Comparison of ENCODE assay signal across 9 mouse cellular contexts in the genomic region with DNA sequence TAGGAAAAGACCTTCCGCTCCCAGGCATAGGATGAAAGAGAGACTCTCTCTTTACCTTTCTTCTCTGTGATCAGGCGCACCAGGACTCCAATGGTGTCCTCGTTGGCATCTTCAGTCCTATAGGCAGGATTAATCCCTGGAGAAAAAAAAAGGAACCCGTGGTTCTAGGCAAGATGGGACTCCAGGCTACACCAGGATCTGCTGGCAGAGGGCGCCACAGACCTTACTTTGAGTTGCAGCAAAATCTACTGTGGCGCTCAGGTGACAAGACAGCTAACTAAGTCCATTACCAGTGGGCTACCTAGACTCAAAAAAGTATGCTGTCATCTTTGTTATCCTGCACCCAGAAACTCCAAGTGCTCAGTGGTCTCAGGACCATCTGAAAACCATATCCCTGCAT. TPM values are rescaled to one million over a fixed set of nuclear protein-coding genes. Genes with fewer than 3 reads are reported as not detected.
DNase-seq lines count a peak whose midpoint lies in the region; ATAC-seq and TF ChIP-seq lines count a peak whose summit lies in the region.
"Had no signal": no experiment of that assay in that cellular context is flagged by ENCODE, and none has a peak within 500 bp of the region (broad histone marks: within the 10 kb centered on the region; RNA-seq: fewer than 3 reads in every experiment).

No protein-coding gene starts in this region.

- no peak overlapping the region for H3K4me2 ChIP-seq in midbrain, embryonic 11.5 days
- H3K4me2 ChIP-seq in midbrain, embryonic 15.5 days = no peak overlapping the region
- H3K4me2 ChIP-seq in liver, embryonic 14.5 days (ENCODE audit: low read depth) = no peak overlapping the region

- H3K4me1 ChIP-seq in midbrain, embryonic 11.5 days (ENCODE audit: control insufficient read depth, insufficient read depth, low read length) = 0 out of 2 replicates have a peak, but pooled peaks cover 2% of the 10 kb centered on the region
- peaks cover 11% of the 10 kb centered on the region; the same call in 1 of the 2 replicates for H3K4me1 ChIP-seq in midbrain, embryonic 15.5 days
- peaks cover 23 to 37% of the 10 kb centered on the region in 2 experiments for H3K4me1 ChIP-seq in liver, embryonic 14.5 days (replicated peaks; ENCODE audit: control insufficient read depth in 2 of 2, insufficient read depth in 2 of 2, low read length in 1 of 2)

- no peak; the same call in 1 of the 2 replicates for ATAC-seq in midbrain, embryonic 11.5 days (ENCODE audit: low FRiP score)
- ATAC-seq in midbrain, embryonic 15.5 days (replicated peaks) = no peak
- no peak for ATAC-seq in liver, embryonic 14.5 days (ENCODE audit: insufficient read depth)
- ATAC-seq in megakaryocyte-erythroid progenitor cell, adult 5-6 weeks (replicated peaks; ENCODE audit: low FRiP score, low TSS enrichment, poor library complexity, severe bottlenecking) = no peak

- 23% methylated on average over 6 of the region's 6 CpGs for WGBS in midbrain, embryonic 11.5 days
- 22% methylated on average over 6 of the region's 6 CpGs for WGBS in midbrain, embryonic 15.5 days
- whole genome bisulfite sequencing in liver, embryonic 14.5 days (ENCODE audit: insufficient replicate concordance) = 53% methylated on average over 6 of the region's 6 CpGs

- H3K4me3 ChIP-seq in midbrain, embryonic 11.5 days (ENCODE audit: low read depth, low read length) = no peak overlapping the region
- H3K4me3 ChIP-seq in midbrain, embryonic 15.5 days = no peak overlapping the region
- no peak overlapping the region for H3K4me3 ChIP-seq in liver, embryonic 14.5 days (ENCODE audit: insufficient read depth in 1 of 2, low read depth in 2 of 2, low read length in 2 of 2)
- H3K4me3 ChIP-seq: myocyte had no signal

- H3K27me3 ChIP-seq in midbrain, embryonic 11.5 days (ENCODE audit: control insufficient read depth, insufficient read depth, low read length) = no peaks in the 10 kb centered on the region
- H3K27me3 ChIP-seq in midbrain, embryonic 15.5 days (replicated peaks) = no peaks in the 10 kb centered on the region
- no peaks in the 10 kb centered on the region for H3K27me3 ChIP-seq in liver, embryonic 14.5 days (ENCODE audit: control insufficient read depth, insufficient read depth, low read length)

- no peak for TF ChIP-seq EP300 in liver, embryonic 14.5 days (IDR thresholded peaks at IDR 0.05; ENCODE audit: low read depth)

- H3K9ac ChIP-seq in midbrain, embryonic 11.5 days (ENCODE audit: low read length) = no peak overlapping the region
- H3K9ac ChIP-seq in midbrain, embryonic 15.5 days = no peak overlapping the region
- H3K9ac ChIP-seq in liver, embryonic 14.5 days (replicated peaks) = no peak overlapping the region

- TF ChIP-seq CTCF in liver, embryonic 14.5 days (IDR thresholded peaks at IDR 0.05; ENCODE audit: low read depth) = peak; percentile 88

- DNase-seq in midbrain, embryonic 11.5 days (ENCODE audit: low spot score, missing footprints) = peak; percentile 89
- peak; percentile 56 for DNase-seq in adipocyte (ENCODE audit: low spot score)
- DNase-seq in embryo, embryonic 11 days = peak; percentile 73
- peak; percentile 90 for DNase-seq in kidney, postnatal 10 days
- no peak for DNase-seq in liver, embryonic 14.5 days (ENCODE audit: low read depth in 3 of 3, low spot score in 3 of 3)
- peak; percentile 77 for DNase-seq in right cerebral cortex, adult 18-20 months

- no peak overlapping the region for H3K27ac ChIP-seq in midbrain, embryonic 11.5 days (ENCODE audit: low read depth, low read length)
- H3K27ac ChIP-seq in midbrain, embryonic 15.5 days = no peak overlapping the region
- no peak overlapping the region for H3K27ac ChIP-seq in liver, embryonic 14.5 days

- no peaks in the 10 kb centered on the region for H3K36me3 ChIP-seq in midbrain, embryonic 11.5 days (ENCODE audit: control insufficient read depth, insufficient read depth, low read length)
- H3K36me3 ChIP-seq in midbrain, embryonic 15.5 days (replicated peaks) = no peaks in the 10 kb centered on the region
- H3K36me3 ChIP-seq in liver, embryonic 14.5 days (replicated peaks; ENCODE audit: control insufficient read depth, insufficient read depth, low read depth) = peaks cover 57% of the 10 kb centered on the region

- H3K9me3 ChIP-seq in midbrain, embryonic 11.5 days (ENCODE audit: control insufficient read depth, low read length) = no peaks in the 10 kb centered on the region
- H3K9me3 ChIP-seq in midbrain, embryonic 15.5 days = no peaks in the 10 kb centered on the region
- no peaks in the 10 kb centered on the region for H3K9me3 ChIP-seq in liver, embryonic 14.5 days (ENCODE audit: control insufficient read depth, low read length)

RNA-seq across cellular contexts. Expression of gene Relt, which starts 14.5 kb away (rescaled TPM):
- 1.7 and 2.2 TPM in 2 replicates for polyA plus RNA-seq in midbrain, embryonic 11.5 days (2014; fragmentation: Nextera tagmentation; extraction: Ambion mirVana)
- 4.7 and 5.9 TPM in 2 replicates for polyA plus RNA-seq in midbrain, embryonic 15.5 days (2015; fragmentation: Nextera tagmentation; extraction: Ambion mirVana)
- polyA plus RNA-seq in liver, embryonic 14.5 days (2012; rRNA removed) = 12.2 and 17.2 TPM in 2 replicates
- 11.7 and 14.7 TPM in 2 replicates for polyA plus RNA-seq in liver, embryonic 14.5 days (2014; fragmentation: Nextera tagmentation; extraction: Ambion mirVana)
- total RNA-seq in megakaryocyte-erythroid progenitor cell, adult 5-6 weeks (2014; fragmentation: Nextera tagmentation) = 8.0 and 10.9 TPM in 2 replicates
- 5.2 and 6.4 TPM in 2 replicates for total RNA-seq in megakaryocyte-erythroid progenitor cell, adult 5-6 weeks (2017)

Comparison
In these comparisons a context has a peak if more than half of its experiments do, and no peak if none do; other contexts are left out.
1. DNase-seq: peak in midbrain, embryonic 11.5 days (single experiment), adipocyte (single experiment), embryo, embryonic 11 days (single experiment), kidney, postnatal 10 days (single experiment) and right cerebral cortex, adult 18-20 months (single experiment); none in liver, embryonic 14.5 days (0 of 3).